Mouse (Mus musculus) thymus, postnatal 4 days (tissue): Measurements from ENCODE around the gene Oas1d.
"Not testable (repeated sequence)": the region's sequence is repeated elsewhere in the genome, so short reads cannot be mapped to it uniquely, and the experiment has no call there.

Experiments
- DNase-seq: peaks from one replicate; pipeline ENCODE4 v3.0.0; 2021

Gene Oas1d

DNA sequence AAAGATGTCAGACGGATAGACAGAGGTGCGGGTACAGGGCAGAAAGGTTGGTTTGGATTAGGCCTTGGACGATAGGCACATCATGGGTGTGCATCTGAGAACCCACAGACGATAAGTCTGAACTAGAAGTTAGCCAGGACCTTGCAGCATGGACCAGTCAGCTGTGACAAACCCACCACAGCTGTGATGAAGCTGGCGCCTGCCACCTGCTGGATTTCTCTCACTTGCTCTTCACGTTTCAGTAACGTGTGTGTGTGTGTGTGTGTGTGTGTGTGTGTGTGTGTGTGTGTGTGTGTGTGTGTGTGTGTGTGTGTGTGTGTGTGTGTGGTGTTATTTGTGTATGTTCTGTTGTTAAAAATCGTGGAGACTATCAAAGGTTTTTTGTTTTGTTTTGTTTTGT lies at the start of gene Oas1d:
Gene Oas1d, plus strand, starts transcription at position 333 of the 400 bp plus-strand sequence.
- DNase-seq = not testable (repeated sequence)

GRCm38 (mm10) chr5:120865336-120865860 lies 48.9 kb upstream of the Oas1d start:
- DNase-seq = peak; percentile 50

- no peak for DNase-seq
These were observed 44.8 kb upstream of the Oas1d start for GRCm38 (mm10) chr5:120869436-120870015.

- DNase-seq = no peak
These were observed 44.3 kb upstream of the Oas1d start for GRCm38 (mm10) chr5:120870081-120870480.

GRCm38 (mm10) chr5:120870782-120871181 lies 43.6 kb upstream of the Oas1d start:
- DNase-seq = no peak

DNA sequence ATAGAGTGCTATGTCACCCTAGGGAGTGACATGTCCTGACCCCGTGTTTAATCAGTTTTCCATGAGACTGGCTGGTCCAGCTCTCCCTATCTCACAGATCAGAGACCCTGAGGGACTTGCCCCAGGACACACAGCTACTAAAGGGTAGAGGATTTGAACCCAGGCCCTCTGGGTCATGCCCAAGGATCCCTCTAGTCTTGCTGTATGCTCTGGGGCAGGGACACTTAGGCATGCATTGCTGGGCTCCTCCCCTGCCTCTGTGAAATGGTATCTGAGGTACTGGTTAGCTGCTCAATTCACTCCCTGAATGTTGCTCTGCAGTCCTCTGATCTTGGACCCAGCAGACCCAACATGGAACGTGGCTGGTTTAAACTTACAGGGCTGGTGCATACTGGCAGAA lies 42.9 kb upstream of the Oas1d start:
- DNase-seq = no peak

- DNase-seq = not testable (repeated sequence)
These were observed 37.5 kb upstream of the Oas1d start for GRCm38 (mm10) chr5:120876839-120877238.

DNA sequence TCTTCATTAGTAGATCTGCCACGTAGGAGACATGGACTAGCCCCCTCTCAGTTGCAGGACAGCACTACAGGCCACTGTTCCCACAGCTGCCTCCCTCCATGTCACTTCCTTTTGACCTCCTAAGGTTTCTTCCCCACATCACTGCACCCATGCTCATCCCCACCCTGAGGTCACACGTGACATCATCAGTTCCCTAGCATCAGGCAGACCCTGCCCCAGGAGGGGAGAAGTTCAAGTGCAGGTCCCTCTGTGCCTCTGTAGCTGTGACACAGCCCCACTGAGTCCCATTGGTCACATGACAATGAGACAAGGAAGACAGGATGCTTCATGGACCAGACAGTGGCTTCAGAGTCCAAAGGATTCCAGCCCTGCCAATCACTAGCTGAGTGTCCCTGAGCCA lies 36.9 kb upstream of the Oas1d start:
- not testable (repeated sequence) for DNase-seq

- DNase-seq = not testable (repeated sequence)
These were observed 35.5 kb upstream of the Oas1d start for GRCm38 (mm10) chr5:120878803-120879202.

DNA sequence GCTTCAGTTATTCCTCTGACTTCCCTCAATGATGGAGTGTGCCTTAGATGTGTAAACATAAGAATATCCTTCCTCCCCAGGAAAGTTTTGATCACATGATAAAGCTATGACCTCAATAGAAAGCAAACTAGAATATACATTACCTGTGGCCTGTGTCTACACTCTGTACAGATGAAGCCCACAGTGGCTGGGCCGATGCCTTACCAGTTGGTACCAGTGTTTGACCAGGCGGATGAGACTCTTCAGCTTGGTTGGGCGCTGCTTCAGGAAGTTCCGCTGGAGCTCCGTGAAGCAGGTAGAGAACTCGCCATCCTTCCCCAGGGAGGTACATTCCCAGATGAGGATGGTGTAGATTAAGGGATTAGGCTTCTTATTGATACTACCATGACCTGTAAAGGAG lies 32.7 kb upstream of the Oas1d start:
- DNase-seq = not testable (repeated sequence)

DNA sequence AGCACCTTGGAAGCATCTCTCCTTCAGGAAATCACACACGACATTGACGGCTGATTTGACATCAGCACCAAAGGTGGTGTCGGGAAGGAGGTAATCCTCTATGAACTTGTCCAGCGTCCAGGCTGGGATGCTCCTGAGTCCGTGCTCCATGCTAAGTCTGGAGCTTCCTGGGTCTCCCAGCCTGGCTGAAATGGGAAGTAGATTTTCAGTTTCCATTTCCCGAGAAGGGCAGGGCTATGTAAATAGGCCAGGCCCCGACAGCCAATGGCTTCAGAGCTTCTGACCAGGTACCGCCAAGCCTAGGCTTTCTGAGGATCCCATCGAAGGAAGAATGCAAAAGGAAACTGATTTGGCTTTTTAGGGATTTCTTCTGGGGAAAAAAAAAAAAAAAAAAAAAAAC lies 26.9 kb upstream of the Oas1d start, which contains the start of gene Oas1g:
Gene Oas1g, minus strand, starts transcription at position 201 of the 400 bp plus-strand sequence.
- DNase-seq = not testable (repeated sequence)

GRCm38 (mm10) chr5:120887831-120888230 lies 26.5 kb upstream of the Oas1d start:
- no peak for DNase-seq

DNA sequence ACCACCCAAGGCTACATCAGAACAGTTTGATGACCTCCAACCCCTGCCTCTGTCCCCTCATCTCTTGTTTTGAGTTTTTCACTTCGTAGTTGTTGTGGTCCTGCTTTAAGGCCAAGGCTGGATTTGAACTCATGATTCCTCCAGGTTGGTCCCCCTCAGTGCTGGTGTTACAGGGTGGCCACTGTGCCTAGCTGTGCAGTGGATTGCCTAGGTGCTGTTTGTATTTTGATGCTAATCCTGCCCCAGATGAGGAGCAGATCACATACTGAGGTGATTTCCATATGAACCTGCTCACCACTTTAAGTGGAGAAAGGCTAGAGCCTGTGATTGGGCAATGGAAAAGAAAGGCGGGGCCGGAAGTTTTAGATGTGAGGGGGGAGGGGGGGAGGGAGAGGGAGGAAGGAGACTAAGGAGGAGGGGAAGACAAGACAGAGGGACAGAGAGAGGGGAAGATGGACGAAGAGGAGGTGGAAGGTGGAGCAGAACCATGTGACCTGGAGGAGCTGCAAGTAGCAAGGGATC lies 26.0 kb upstream of the Oas1d start:
- not testable (repeated sequence) for DNase-seq

DNA sequence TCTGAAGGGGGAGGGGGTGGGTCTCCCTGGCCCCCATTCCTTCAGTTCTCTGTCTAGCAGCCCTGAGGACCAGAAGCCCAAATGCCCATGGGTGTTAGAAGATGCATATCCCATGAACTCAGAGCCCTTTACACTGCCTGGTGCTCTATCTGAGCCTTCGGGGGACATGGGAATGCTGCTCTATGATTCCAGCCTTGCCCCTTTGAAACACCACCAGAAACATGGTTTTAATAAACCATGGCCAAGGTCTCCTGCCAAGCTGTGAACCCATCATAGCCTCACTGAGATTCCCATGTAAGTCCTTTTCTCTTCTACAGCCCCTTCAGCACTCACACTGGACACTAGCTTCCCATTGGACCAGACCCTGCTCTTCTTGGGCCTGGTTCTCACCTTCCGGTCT lies 24.3 kb upstream of the Oas1d start:
- no peak for DNase-seq

DNA sequence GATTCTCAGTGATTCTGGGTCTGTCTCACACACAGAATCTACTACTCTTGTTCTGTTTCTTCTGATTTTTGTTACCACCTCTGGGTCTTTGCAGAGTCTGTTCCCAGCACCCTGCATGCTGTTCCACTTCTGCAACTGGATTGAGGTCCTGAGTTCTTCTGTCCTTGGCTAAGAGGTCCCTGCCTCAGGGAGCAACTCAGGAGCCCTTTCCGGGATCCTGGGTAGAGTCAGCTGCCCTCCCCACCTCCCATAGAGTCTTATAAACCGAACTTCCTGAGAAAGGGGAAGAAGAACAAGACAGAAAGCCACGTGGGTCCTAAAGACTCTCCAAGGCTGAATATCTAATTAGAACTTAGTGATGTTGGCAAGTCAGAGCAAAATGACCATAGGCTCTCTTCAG lies 23.3 kb upstream of the Oas1d start:
- no peak for DNase-seq

- DNase-seq = not testable (repeated sequence)
These were observed 22.6 kb upstream of the Oas1d start for GRCm38 (mm10) chr5:120891566-120892242.

DNA sequence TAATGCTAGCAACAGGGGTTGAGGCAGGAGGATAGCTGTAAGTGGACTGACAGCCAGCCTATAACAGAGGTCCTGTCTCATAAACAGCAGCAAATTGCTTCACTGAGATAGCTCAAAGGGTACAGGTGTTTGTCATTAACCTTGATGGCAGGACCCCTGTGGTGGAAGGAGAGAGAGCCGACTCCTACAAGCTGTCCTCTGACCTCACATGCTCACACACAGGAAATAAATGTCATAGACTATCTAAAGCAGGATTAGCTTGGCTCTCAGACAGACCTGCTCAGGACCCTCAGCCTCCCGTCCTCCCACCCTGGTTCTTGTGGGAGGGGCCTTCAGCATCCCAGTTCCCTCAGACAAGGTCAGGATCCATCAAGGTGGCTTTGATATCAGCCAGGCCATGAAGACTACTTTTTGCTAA lies 22.1 kb upstream of the Oas1d start:
- DNase-seq = no peak

DNA sequence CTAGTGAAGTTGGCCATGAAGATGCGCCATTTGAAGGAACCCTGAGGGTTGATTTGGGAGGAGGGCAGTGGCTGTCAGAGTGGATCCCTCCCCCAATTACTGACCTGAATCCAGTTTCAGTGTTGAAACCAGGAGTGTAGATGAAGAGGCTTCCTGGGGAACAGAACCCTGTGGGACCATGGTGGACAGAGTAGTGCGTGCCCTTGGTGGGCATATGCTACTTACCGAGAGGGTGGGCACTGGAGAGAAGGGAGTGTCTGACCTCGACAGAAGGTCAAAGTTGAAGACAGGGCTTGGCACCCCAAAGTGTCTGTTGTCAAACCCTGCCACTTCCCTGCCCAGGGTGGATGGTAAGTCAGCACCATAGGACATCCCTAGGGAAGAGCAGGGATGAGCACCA lies 20.5 kb upstream of the Oas1d start:
- DNase-seq = not testable (repeated sequence)

GRCm38 (mm10) chr5:120894692-120895091 lies 19.6 kb upstream of the Oas1d start:
- not testable (repeated sequence) for DNase-seq

- no peak for DNase-seq
These were observed 19.0 kb upstream of the Oas1d start for GRCm38 (mm10) chr5:120895231-120895900.

DNA sequence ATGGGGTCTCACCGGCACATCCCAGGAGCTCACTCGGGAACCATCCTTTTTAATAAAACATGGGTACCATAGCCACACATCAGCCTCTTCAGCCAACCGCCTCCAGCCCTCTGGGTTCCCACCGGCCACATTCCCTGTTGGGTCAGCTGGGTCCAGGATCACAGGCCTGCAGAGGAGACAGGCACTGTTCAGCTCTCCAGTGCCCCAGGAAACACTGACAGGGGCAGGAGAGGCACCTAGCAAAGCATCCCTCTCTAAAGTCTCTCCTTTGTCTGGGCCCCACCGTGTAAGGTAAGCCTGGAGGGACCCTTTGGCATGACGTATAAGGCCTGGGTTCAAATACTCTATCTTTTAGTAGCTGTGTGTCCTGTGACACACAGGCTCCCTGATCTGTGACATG lies 16.0 kb upstream of the Oas1d start:
- no peak for DNase-seq

GRCm38 (mm10) chr5:120898726-120899125 lies 15.6 kb upstream of the Oas1d start:
- no peak for DNase-seq

GRCm38 (mm10) chr5:120900666-120901065 lies 13.7 kb upstream of the Oas1d start:
- no peak for DNase-seq

GRCm38 (mm10) chr5:120902056-120902455 lies 12.3 kb upstream of the Oas1d start:
- DNase-seq = no peak
